Mouse (Mus musculus) thymus, postnatal 14 days (tissue): ENCODE measurements around the gene Gm9048.
"Not testable (repeated sequence)": the region's sequence is repeated elsewhere in the genome, so short reads cannot be mapped to it uniquely, and the experiment has no call there.

Experiments
- DNase-seq: peaks from one replicate; pipeline ENCODE4 v3.0.0; 2021

The Gm9048 gene

DNA sequence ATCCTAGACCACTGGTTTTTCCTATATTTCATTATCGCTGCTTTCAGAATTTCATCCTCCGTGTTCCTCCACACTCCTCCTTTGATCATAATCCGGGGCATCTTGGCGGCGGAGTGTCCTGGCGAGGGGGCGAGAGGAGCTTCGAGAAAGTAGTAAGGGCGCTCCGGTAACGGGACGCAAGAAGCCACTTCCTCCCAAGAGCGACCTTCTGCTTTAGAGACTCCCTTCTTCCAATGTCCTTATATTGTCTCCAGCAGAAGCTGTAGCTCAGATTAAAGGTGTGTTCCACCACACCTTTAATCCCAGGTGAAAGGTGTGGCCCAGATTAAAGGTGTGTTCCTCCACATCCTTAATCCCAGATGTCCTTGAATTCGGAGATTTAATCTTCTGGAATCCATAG, at the start of gene Gm9048:
TSS of gene Gm9048 (minus strand) at position 101 of the 400 bp plus-strand sequence.
- not testable (repeated sequence) for DNase-seq

DNA sequence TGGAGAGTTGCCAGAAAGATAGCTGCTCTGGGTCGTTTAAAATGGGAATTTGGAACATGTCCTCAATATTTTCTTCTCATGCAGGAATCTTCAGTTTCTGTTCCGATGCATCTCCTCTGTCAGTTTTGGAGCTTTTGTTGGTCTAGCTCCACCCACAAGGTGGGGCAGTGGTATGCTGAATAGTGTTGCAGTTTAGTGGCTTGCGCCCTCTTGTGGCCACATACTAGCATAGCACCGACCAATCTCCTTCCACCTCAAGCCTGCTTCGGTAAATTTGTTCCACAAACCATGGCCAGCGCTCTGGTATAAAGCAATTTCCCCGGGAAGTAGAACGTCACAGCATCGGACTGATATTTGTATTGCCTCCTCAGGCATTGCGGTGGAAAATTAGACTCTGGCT, 22.0 kb upstream of the Gm9048 start:
- peak; percentile 86 for DNase-seq

DNA sequence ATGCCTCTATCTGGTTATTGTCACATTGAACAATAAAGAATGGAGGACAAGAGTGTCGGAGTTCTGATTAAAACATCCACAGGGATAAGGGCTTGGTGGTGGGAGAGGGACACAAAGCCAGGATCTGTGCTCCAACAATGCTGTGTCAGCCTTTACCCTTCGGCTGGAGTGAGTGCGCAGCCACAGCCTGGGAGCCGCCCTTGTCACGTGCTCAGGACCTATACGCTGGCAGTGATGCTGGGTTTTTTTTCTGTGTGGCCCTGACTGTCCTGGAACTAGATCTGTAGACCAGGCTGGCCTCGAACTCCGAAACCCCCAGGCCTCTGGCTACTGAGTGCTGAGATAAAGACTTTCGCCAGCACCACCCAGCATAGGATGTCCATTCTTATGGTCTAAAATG, 21.0 kb upstream of the Gm9048 start:
- DNase-seq = no peak

DNA sequence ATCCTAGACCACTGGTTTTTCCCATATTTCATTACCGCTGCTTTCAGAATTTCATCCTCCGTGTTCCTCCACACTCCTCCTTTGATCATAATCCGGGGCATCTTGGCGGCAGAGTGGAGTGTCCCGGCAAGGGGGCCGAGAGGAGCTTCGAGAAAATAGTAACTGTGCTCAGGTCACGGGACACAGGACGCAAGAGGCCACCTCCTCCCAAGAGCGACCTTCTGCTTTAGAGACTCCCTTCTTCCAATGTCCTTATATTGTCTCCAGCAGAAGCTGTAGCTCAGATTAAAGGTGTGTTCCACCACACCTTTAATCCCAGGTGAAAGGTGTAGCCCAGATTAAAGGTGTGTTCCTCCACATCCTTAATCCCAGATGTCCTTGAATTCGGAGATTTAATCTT, 5.5 kb upstream of the Gm9048 start, which contains the start of gene Gm9049:
TSS of gene Gm9049 (minus strand) at position 101 of the 400 bp plus-strand sequence.
- DNase-seq = not testable (repeated sequence)

DNA sequence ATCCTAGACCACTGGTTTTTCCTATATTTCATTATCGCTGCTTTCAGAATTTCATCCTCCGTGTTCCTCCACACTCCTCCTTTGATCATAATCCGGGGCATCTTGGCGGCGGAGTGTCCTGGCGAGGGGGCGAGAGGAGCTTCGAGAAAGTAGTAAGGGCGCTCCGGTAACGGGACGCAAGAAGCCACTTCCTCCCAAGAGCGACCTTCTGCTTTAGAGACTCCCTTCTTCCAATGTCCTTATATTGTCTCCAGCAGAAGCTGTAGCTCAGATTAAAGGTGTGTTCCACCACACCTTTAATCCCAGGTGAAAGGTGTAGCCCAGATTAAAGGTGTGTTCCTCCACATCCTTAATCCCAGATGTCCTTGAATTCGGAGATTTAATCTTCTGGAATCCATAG, 5.3 kb downstream of the Gm9048 start, which contains the start of gene Gm9046:
TSS of gene Gm9046 (minus strand) at position 101 of the 400 bp plus-strand sequence.
- DNase-seq = not testable (repeated sequence)

DNA sequence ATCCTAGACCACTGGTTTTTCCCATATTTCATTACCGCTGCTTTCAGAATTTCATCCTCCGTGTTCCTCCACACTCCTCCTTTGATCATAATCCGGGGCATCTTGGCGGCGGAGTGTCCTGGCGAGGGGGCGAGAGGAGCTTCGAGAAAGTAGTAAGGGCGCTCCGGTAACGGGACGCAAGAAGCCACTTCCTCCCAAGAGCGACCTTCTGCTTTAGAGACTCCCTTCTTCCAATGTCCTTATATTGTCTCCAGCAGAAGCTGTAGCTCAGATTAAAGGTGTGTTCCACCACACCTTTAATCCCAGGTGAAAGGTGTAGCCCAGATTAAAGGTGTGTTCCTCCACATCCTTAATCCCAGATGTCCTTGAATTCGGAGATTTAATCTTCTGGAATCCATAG, 10.7 kb downstream of the Gm9048 start, which contains the start of gene Gm9045:
TSS of gene Gm9045 (minus strand) at position 101 of the 400 bp plus-strand sequence.
- DNase-seq = not testable (repeated sequence)

DNA sequence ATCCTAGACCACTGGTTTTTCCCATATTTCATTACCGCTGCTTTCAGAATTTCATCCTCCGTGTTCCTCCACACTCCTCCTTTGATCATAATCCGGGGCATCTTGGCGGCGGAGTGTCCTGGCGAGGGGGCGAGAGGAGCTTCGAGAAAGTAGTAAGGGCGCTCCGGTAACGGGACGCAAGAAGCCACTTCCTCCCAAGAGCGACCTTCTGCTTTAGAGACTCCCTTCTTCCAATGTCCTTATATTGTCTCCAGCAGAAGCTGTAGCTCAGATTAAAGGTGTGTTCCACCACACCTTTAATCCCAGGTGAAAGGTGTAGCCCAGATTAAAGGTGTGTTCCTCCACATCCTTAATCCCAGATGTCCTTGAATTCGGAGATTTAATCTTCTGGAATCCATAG, 16.2 kb downstream of the Gm9048 start, which contains the start of gene Gm9044:
TSS of gene Gm9044 (minus strand) at position 101 of the 400 bp plus-strand sequence.
- not testable (repeated sequence) for DNase-seq

DNA sequence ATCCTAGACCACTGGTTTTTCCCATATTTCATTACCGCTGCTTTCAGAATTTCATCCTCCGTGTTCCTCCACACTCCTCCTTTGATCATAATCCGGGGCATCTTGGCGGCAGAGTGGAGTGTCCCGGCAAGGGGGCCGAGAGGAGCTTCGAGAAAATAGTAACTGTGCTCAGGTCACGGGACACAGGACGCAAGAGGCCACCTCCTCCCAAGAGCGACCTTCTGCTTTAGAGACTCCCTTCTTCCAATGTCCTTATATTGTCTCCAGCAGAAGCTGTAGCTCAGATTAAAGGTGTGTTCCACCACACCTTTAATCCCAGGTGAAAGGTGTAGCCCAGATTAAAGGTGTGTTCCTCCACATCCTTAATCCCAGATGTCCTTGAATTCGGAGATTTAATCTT, 21.6 kb downstream of the Gm9048 start, which contains the start of gene Gm9040:
TSS of gene Gm9040 (minus strand) at position 101 of the 400 bp plus-strand sequence.
- not testable (repeated sequence) for DNase-seq

DNA sequence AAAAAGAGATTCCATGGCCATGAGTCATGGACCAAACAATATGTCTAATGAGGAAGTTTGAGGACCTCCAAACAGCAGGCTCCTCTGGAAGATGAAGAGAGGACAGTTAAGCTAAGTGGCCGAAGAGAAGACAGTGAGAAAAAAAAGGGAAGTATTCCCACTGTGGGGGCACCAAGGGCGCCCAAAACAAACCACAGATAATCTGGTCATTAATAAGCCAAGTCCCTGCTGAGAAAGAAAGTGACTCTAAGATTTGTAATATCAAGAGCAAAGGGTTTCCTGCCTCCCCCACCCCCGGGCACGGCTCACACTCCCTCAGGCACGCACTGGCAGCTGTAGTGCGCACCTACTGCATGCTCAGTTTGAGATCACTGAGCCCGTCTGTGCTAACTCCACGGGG, 29.5 kb downstream of the Gm9048 start:
- DNase-seq = no peak

DNA sequence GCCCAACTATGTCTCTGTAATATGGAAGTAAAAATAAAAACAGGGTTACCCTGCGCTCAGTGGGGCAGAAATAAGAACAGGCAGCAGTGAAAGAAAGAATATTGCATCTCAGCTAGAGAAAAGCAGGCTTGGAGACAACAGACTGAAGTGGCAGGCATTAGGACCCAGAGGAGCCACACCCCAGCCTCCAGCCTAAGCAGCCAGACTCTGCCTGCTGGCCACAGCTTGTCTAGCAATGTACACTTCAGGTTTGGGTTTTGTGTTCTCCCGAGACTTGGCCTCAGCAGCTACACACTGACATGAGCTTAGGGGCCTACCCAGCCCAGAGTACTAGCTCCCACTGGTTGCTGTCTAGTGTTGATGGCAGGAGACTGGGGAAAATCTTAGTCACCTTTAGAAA, 46.3 kb downstream of the Gm9048 start:
- DNase-seq = not testable (repeated sequence)
